Mouse (Mus musculus) layer of hippocampus, postnatal 14 days (tissue): ENCODE data around the gene Suv39h1. TPM values are rescaled to one million over a fixed set of nuclear protein-coding genes. Genes with fewer than 3 reads are reported as not detected.
"Not testable (repeated sequence)": the region's sequence is repeated elsewhere in the genome, so short reads cannot be mapped to it uniquely, and the experiment has no call there.

Experiments used
- DNase-seq, 2 experiments: peaks; one replicate each; pipeline ENCODE4 v3.0.0; 2021 to 2022; ENCODE audit warnings: low spot score in 2 of 2, mixed read lengths in 1 of 2
- long read RNA-seq, 2 experiments: library from polyadenylated mRNA; stranded (forward); transcript quantifications; one replicate each; pipeline ENCODE4 v2.0.0; 2021
- total RNA-seq, 2 experiments: library from RNA; stranded (reverse); gene quantifications; 2 replicates each; pipeline ENCODE4 v1.2.3; 2021

The Suv39h1 gene
- 10 to 100 TPM; 25.0 to 28.2 TPM for total RNA-seq
- long read RNA-seq, experiment 1, transcript Suv39h1-203 (6 exons, 3,116 nt), result minor isoform, 7 of 29 reads
- long read RNA-seq, experiment 1, transcript Suv39h1-202 (6 exons, 2,778 nt), result major isoform, 18 of 29 reads
- long read RNA-seq, experiment 1, partial matches to known transcripts, result 2 of 29 reads
- long read RNA-seq, experiment 1, other reads (novel, unspliced or antisense), result 1 of 29 reads
- long read RNA-seq, experiment 2, transcript Suv39h1-202 (6 exons, 2,778 nt), result major isoform, 8 of 24 reads
- long read RNA-seq, experiment 2, transcript Suv39h1-203 (6 exons, 3,116 nt), result minor isoform, 5 of 24 reads
- long read RNA-seq, experiment 2, partial matches to known transcripts, result 7 of 24 reads
- long read RNA-seq, experiment 2, other reads (novel, unspliced or antisense), result 1 of 24 reads

- DNase-seq, result peak; percentile 85 to 94
Observed at GRCm38 (mm10) chrX:8074430-8075014, at the start of gene Suv39h1. Gene Suv39h1, minus strand, starts transcription at chrX:8074760.

- DNase-seq, result no peak
Observed at GRCm38 (mm10) chrX:8123821-8124470, 49.4 kb upstream of the Suv39h1 start.

GRCm38 (mm10) chrX:8117264-8117663 lies 42.7 kb upstream of the Suv39h1 start:
- no peak for DNase-seq

- no peak for DNase-seq
Observed at GRCm38 (mm10) chrX:8115275-8115674, 40.7 kb upstream of the Suv39h1 start.

GRCm38 (mm10) chrX:8105019-8105418 lies 30.5 kb upstream of the Suv39h1 start:
- no peak for DNase-seq

- DNase-seq, result no peak
Observed at GRCm38 (mm10) chrX:8102213-8102668, 27.7 kb upstream of the Suv39h1 start.

GRCm38 (mm10) chrX:8101017-8101416 lies 26.5 kb upstream of the Suv39h1 start:
- peak; percentile 70 to 87 for DNase-seq

- DNase-seq, result no peak
Observed at GRCm38 (mm10) chrX:8099435-8099834, 24.9 kb upstream of the Suv39h1 start.

GRCm38 (mm10) chrX:8096787-8097242 lies 22.3 kb upstream of the Suv39h1 start:
- DNase-seq, result peak; percentile 92 to 97

- peak in 1 of 2 experiments; percentile 89 for DNase-seq
Observed at GRCm38 (mm10) chrX:8096068-8096786, 21.7 kb upstream of the Suv39h1 start.

GRCm38 (mm10) chrX:8095546-8095945 lies 21.0 kb upstream of the Suv39h1 start:
- DNase-seq, result no peak

GRCm38 (mm10) chrX:8090954-8091347 lies 16.4 kb upstream of the Suv39h1 start:
- not testable (repeated sequence) for DNase-seq

- DNase-seq, result no peak
Observed at GRCm38 (mm10) chrX:8090346-8090953, 15.9 kb upstream of the Suv39h1 start, which contains the start of gene Was. Gene Was, minus strand, starts transcription at chrX:8090498.

GRCm38 (mm10) chrX:8089746-8090145 lies 15.2 kb upstream of the Suv39h1 start:
- no peak for DNase-seq

GRCm38 (mm10) chrX:8085611-8086010 lies 11.1 kb upstream of the Suv39h1 start:
- DNase-seq, result no peak

- DNase-seq, result no peak
Observed at GRCm38 (mm10) chrX:8084771-8085259, 10.3 kb upstream of the Suv39h1 start.

GRCm38 (mm10) chrX:8075104-8075503 lies 544 bp upstream of the Suv39h1 start:
- DNase-seq, result no peak

GRCm38 (mm10) chrX:8073881-8074429 lies 605 bp downstream of the Suv39h1 start:
- DNase-seq, result peak; percentile 6 to 16

- no peak for DNase-seq
Observed at GRCm38 (mm10) chrX:8069166-8069565, 5.4 kb downstream of the Suv39h1 start.
